Mouse (Mus musculus): ENCODE data around the gene Bad. TPM values are rescaled to one million over a fixed set of nuclear protein-coding genes. Genes with fewer than 3 reads are reported as not detected.

Gene Bad
- polyA plus RNA-seq, 1 experiment, result 59.1 TPM

GRCm38 (mm10) chr19:6996006-6996405 is 54.3 kb downstream of the Bad start, which contains the start of the genes Nudt22 and Trpt1:
Nudt22 (minus strand) TSS chr19:6996117.
Trpt1 (plus strand) TSS chr19:6996131.
- peaks cover 25% of the 10 kb centered on the region for H3K36me3 ChIP-seq (ENCODE audit: control insufficient read depth, insufficient read depth, low read length)
- H3K27ac ChIP-seq (ENCODE audit: control insufficient read depth, insufficient read depth, low read length), result peak within 1 kb of the TSS; percentile 14; the same call in 1 of the 2 replicates
- DNase-seq, result peak; percentile 68
- H3K27me3 ChIP-seq (ENCODE audit: control insufficient read depth, insufficient read depth, low read length), result no peaks in the 10 kb centered on the region
- H3K4me1 ChIP-seq (replicated peaks; ENCODE audit: control insufficient read depth, insufficient read depth, low read length), result peaks cover 51% of the 10 kb centered on the region
- WGBS, result 1% methylated on average over 24 of the region's 24 CpGs
- no peak for TF ChIP-seq CTCF (IDR thresholded peaks at IDR 0.05; ENCODE audit: borderline replicate concordance, control insufficient read depth, extremely low read depth, insufficient read depth, low read length, poor library complexity)
- 0 out of 2 replicates have a peak, but pooled peaks have one; percentile 11 for TF ChIP-seq POLR2A (IDR thresholded peaks at IDR 0.05; ENCODE audit: control insufficient read depth, extremely low read depth, insufficient read depth, low read length, poor library complexity)
- H3K4me3 ChIP-seq (ENCODE audit: control insufficient read depth, insufficient read depth, low read length), result peak within 1 kb of the TSS; percentile 52

GRCm38 (mm10) chr19:6997721-6998290 is 56.1 kb downstream of the Bad start:
- H3K4me1 ChIP-seq (replicated peaks; ENCODE audit: control insufficient read depth, insufficient read depth, low read length), result peaks cover 42% of the 10 kb centered on the region
- 53% methylated on average over 9 of the region's 9 CpGs for WGBS
- peaks cover 43% of the 10 kb centered on the region for H3K36me3 ChIP-seq (ENCODE audit: control insufficient read depth, insufficient read depth, low read length)
- no peaks in the 10 kb centered on the region for H3K27me3 ChIP-seq (ENCODE audit: control insufficient read depth, insufficient read depth, low read length)
- no peak for DNase-seq
- peak overlapping the region; percentile 47; the same call in 1 of the 2 replicates for H3K27ac ChIP-seq (ENCODE audit: control insufficient read depth, insufficient read depth, low read length)
- no peak overlapping the region for H3K4me3 ChIP-seq (ENCODE audit: control insufficient read depth, insufficient read depth, low read length)
- no peak for TF ChIP-seq CTCF (IDR thresholded peaks at IDR 0.05; ENCODE audit: borderline replicate concordance, control insufficient read depth, extremely low read depth, insufficient read depth, low read length, poor library complexity)
- TF ChIP-seq POLR2A (IDR thresholded peaks at IDR 0.05; ENCODE audit: control insufficient read depth, extremely low read depth, insufficient read depth, low read length, poor library complexity), result no peak

- Histone ChIP-seq H3K4me3 (ENCODE audit: control insufficient read depth, insufficient read depth, low read length) (no peak overlapping the region), H3K27me3 (ENCODE audit: control insufficient read depth, insufficient read depth, low read length) (no peaks in the 10 kb centered on the region), H3K4me1 (replicated peaks; ENCODE audit: control insufficient read depth, insufficient read depth, low read length) (peaks cover 33% of the 10 kb centered on the region), H3K36me3 (ENCODE audit: control insufficient read depth, insufficient read depth, low read length) (peaks cover 53% of the 10 kb centered on the region), H3K27ac (ENCODE audit: control insufficient read depth, insufficient read depth, low read length) (no peak overlapping the region)
- TF ChIP-seq CTCF (IDR thresholded peaks at IDR 0.05; ENCODE audit: borderline replicate concordance, control insufficient read depth, extremely low read depth, insufficient read depth, low read length, poor library complexity) (no peak), POLR2A (IDR thresholded peaks at IDR 0.05; ENCODE audit: control insufficient read depth, extremely low read depth, insufficient read depth, low read length, poor library complexity) (no peak)
- whole genome bisulfite sequencing, result 94% methylated on average over 19 of the region's 19 CpGs
- DNase-seq, result no peak
Measured at GRCm38 (mm10) chr19:6999360-7000063, 57.9 kb downstream of the Bad start.

Other genes starting within 250 kb of the Bad start
- 29.5 and 30.6 TPM in 2 replicates for gene Rps6ka4, start 101.2 kb upstream of the Bad start, polyA plus RNA-seq (2012; rRNA removed)
- gene Ccdc88b, start 83.7 kb upstream of the Bad start, polyA plus RNA-seq (2012; rRNA removed), result 225 and 234 TPM in 2 replicates
- 183 and 203 TPM in 2 replicates for gene Trmt112, start 32.2 kb upstream of the Bad start, polyA plus RNA-seq (2012; rRNA removed)
- 99.4 and 133 TPM in 2 replicates for gene Prdx5, start 31.8 kb upstream of the Bad start, polyA plus RNA-seq (2012; rRNA removed)
- gene Esrra, start 20.0 kb upstream of the Bad start, polyA plus RNA-seq (2012; rRNA removed), result 67.9 and 77.4 TPM in 2 replicates
- 3.7 and 5.2 TPM in 2 replicates for gene Catsperz, start 16.5 kb upstream of the Bad start, polyA plus RNA-seq (2012; rRNA removed)
- gene Kcnk4, start 7.3 kb upstream of the Bad start, polyA plus RNA-seq (2012; rRNA removed), result 1.5 and 1.8 TPM in 2 replicates
- gene Gpr137, start 619 bp downstream of the Bad start, polyA plus RNA-seq (2012; rRNA removed), result 66.8 and 86.6 TPM in 2 replicates
- gene Ppp1r14b, start 33.1 kb downstream of the Bad start, polyA plus RNA-seq (2012; rRNA removed), result 337 and 340 TPM in 2 replicates
- gene Plcb3, start 34.6 kb downstream of the Bad start, polyA plus RNA-seq (2012; rRNA removed), result 27.2 and 35.5 TPM in 2 replicates
- 33.2 and 39.4 TPM in 2 replicates for gene Fkbp2, start 38.6 kb downstream of the Bad start, polyA plus RNA-seq (2012; rRNA removed)
- 38.4 and 38.8 TPM in 2 replicates for gene Vegfb, start 45.8 kb downstream of the Bad start, polyA plus RNA-seq (2012; rRNA removed)
- gene Dnajc4, start 50.7 kb downstream of the Bad start, polyA plus RNA-seq (2012; rRNA removed), result 28.0 and 31.6 TPM in 2 replicates
- 43.0 and 46.5 TPM in 2 replicates for gene Nudt22, start 54.3 kb downstream of the Bad start, polyA plus RNA-seq (2012; rRNA removed)
- 8.4 and 9.9 TPM in 2 replicates for gene Trpt1, start 54.3 kb downstream of the Bad start, polyA plus RNA-seq (2012; rRNA removed)
- 345 and 352 TPM in 2 replicates for gene Fermt3, start 77.6 kb downstream of the Bad start, polyA plus RNA-seq (2012; rRNA removed)
- gene Stip1, start 98.1 kb downstream of the Bad start, polyA plus RNA-seq (2012; rRNA removed), result 87.4 and 89.5 TPM in 2 replicates
- gene Macrod1, start 114.9 kb downstream of the Bad start, polyA plus RNA-seq (2012; rRNA removed), result 37.5 and 49.3 TPM in 2 replicates
- 0.59 and 0.64 TPM in 2 replicates for gene Flrt1, start 163.9 kb downstream of the Bad start, polyA plus RNA-seq (2012; rRNA removed)

Measured in thymus, adult 2 months (tissue).